Mouse (Mus musculus) MEL (cell line): ENCODE results near the gene Grm5. TPM values are rescaled to one million over a fixed set of nuclear protein-coding genes. Genes with fewer than 3 reads are reported as not detected.

Experiments used
- DNase-seq: peaks from one replicate; pipeline ENCODE4 v3.0.0; 2011; ENCODE audit warnings: low read depth, low spot score
- H3K27ac ChIP-seq: 2 replicates; pipeline ENCODE4 v1.5.1; 2012; ENCODE audit warnings: low read depth, mild to moderate bottlenecking, control low read depth, low read length, moderate library complexity; ENCODE audit not compliant: control insufficient read depth
- H3K27me3 ChIP-seq, 2 experiments: fragments of 150-350 bp in 1 of 2; sonication (generic) in 1 of 2; 2 replicates each; pipeline ENCODE4 v1.6.1; 2012; ENCODE audit warnings: low read length in 2 of 2, mild to moderate bottlenecking in 2 of 2, improper control_type of control experiment in 1 of 2, moderate library complexity in 1 of 2; ENCODE audit not compliant: insufficient read depth in 2 of 2, control insufficient read depth in 1 of 2
- H3K36me3 ChIP-seq, 2 experiments: 2 replicates each; pipeline ENCODE4 v1.6.1; 2012 to 2014; ENCODE audit warnings: low read length in 2 of 2, improper control_type of control experiment in 1 of 2, inconsistent platforms in 1 of 2, mild to moderate bottlenecking in 1 of 2; ENCODE audit not compliant: insufficient read depth in 2 of 2, control insufficient read depth in 1 of 2
- H3K4me1 ChIP-seq, 2 experiments: fragments of 150-350 bp in 1 of 2; sonication (generic) in 1 of 2; 2 replicates each; pipeline ENCODE4 v1.6.1; 2012; ENCODE audit warnings: low read length in 2 of 2, improper control_type of control experiment in 1 of 2, mild to moderate bottlenecking in 1 of 2; ENCODE audit not compliant: insufficient read depth in 2 of 2, control insufficient read depth in 1 of 2
- H3K4me3 ChIP-seq, 2 experiments: fragments of 150-350 bp in 1 of 2; sonication (generic) in 1 of 2; 2 replicates each; pipeline ENCODE4 v1.5.1; 2012; ENCODE audit warnings: low read depth in 2 of 2, low read length in 2 of 2, mild to moderate bottlenecking in 2 of 2, moderate library complexity in 2 of 2, control low read depth in 1 of 2, improper control_type of control experiment in 1 of 2; ENCODE audit not compliant: control insufficient read depth in 1 of 2, insufficient read depth in 1 of 2
- H3K79me2 ChIP-seq: 2 replicates; pipeline ENCODE4 v1.6.1; 2012; ENCODE audit warnings: mild to moderate bottlenecking, low read length, moderate library complexity; ENCODE audit not compliant: control insufficient read depth, poor library complexity, insufficient read depth
- H3K9ac ChIP-seq: 2 replicates; pipeline ENCODE4 v1.6.1; 2012; ENCODE audit warnings: low read depth, mild to moderate bottlenecking, control low read depth, low read length, moderate library complexity; ENCODE audit not compliant: control insufficient read depth, poor library complexity, severe bottlenecking
- H3K9me3 ChIP-seq: fragments of 150-350 bp; sonication (generic); replicated peaks from 2 replicates; pipeline ENCODE4 v1.6.1; 2012; ENCODE audit warnings: mild to moderate bottlenecking, low read length, improper control_type of control experiment, moderate library complexity; ENCODE audit not compliant: insufficient read depth
- BHLHE40 ChIP-seq: IDR thresholded peaks from 2 replicates; pipeline ENCODE4 v1.6.1; 2012; ENCODE audit warnings: low read depth, mild to moderate bottlenecking, inconsistent platforms, low read length, improper control_type of control experiment, borderline replicate concordance
- CHD2 ChIP-seq: IDR thresholded peaks from 2 replicates; pipeline ENCODE4 v1.6.1; 2011; ENCODE audit warnings: low read length, improper control_type of control experiment
- CTCF ChIP-seq, 3 experiments: IDR thresholded peaks in 2 of 3; conservative IDR thresholded peaks in 1 of 3; 2 replicates each; pipeline ENCODE4 v1.5.1; 2011 to 2012; ENCODE audit warnings: low read length in 3 of 3, low read depth in 2 of 3, mild to moderate bottlenecking in 2 of 3, improper control_type of control experiment in 1 of 3, inconsistent platforms in 1 of 3, mixed read lengths in 1 of 3, moderate library complexity in 1 of 3; ENCODE audit not compliant: control insufficient read depth in 1 of 3, insufficient read depth in 1 of 3, poor library complexity in 1 of 3, severe bottlenecking in 1 of 3
- E2F4 ChIP-seq: IDR thresholded peaks from 2 replicates; pipeline ENCODE4 v1.6.1; 2011; ENCODE audit warnings: low read depth, low read length, improper control_type of control experiment, borderline replicate concordance
- EP300 ChIP-seq, 2 experiments: IDR thresholded peaks; 2 replicates each; pipeline ENCODE4 v1.6.1; 2011; ENCODE audit warnings: improper control_type of control experiment in 2 of 2, low read length in 2 of 2, low read depth in 1 of 2, mild to moderate bottlenecking in 1 of 2
- ETS1 ChIP-seq: IDR thresholded peaks from 2 replicates; pipeline ENCODE4 v1.6.1; 2012; ENCODE audit warnings: low read depth, mild to moderate bottlenecking, inconsistent platforms, low read length, improper control_type of control experiment, moderate library complexity
- HCFC1 ChIP-seq: IDR thresholded peaks from 2 replicates; pipeline ENCODE4 v1.6.1; 2012; ENCODE audit warnings: low read depth, mild to moderate bottlenecking, inconsistent platforms, low read length, improper control_type of control experiment, moderate library complexity
- KAT2A ChIP-seq: conservative IDR thresholded peaks from 2 replicates; pipeline ENCODE4 v1.6.1; 2012; ENCODE audit warnings: low read depth, low read length, improper control_type of control experiment, inconsistent platforms
- MAFK ChIP-seq: IDR thresholded peaks from 2 replicates; pipeline ENCODE4 v1.6.1; 2011; ENCODE audit warnings: low read depth, mild to moderate bottlenecking, low read length, improper control_type of control experiment, borderline replicate concordance
- MEF2A ChIP-seq: IDR thresholded peaks from 2 replicates; pipeline ENCODE4 v1.6.1; 2014; ENCODE audit warnings: low read depth, mild to moderate bottlenecking, inconsistent platforms, low read length, improper control_type of control experiment; ENCODE audit not compliant: poor library complexity, insufficient replicate concordance, severe bottlenecking; ENCODE audit errors: extremely low read depth
- MYB ChIP-seq: IDR thresholded peaks from 2 replicates; pipeline ENCODE4 v1.6.1; 2011; ENCODE audit warnings: mild to moderate bottlenecking, low read depth, low read length, improper control_type of control experiment
- MYC ChIP-seq: IDR thresholded peaks from 2 replicates; pipeline ENCODE4 v1.6.1; 2011; ENCODE audit warnings: low read depth, mild to moderate bottlenecking, low read length, improper control_type of control experiment, moderate library complexity
- NELFE ChIP-seq: IDR thresholded peaks from 2 replicates; pipeline ENCODE4 v1.6.1; 2011; ENCODE audit warnings: low read depth, low read length, improper control_type of control experiment
- NRF1 ChIP-seq: IDR thresholded peaks from 2 replicates; pipeline ENCODE4 v1.6.1; 2014; ENCODE audit warnings: low read depth, mild to moderate bottlenecking, inconsistent platforms, low read length, improper control_type of control experiment, moderate library complexity; ENCODE audit not compliant: poor library complexity, insufficient read depth, severe bottlenecking
- POLR2A ChIP-seq, 2 experiments: IDR thresholded peaks; 2 replicates each; pipeline ENCODE4 v1.6.1; 2011 to 2012; ENCODE audit warnings: low read length in 2 of 2, mild to moderate bottlenecking in 2 of 2, control low read depth in 1 of 2, improper control_type of control experiment in 1 of 2, low read depth in 1 of 2, moderate library complexity in 1 of 2; ENCODE audit not compliant: control insufficient read depth in 1 of 2, insufficient read depth in 1 of 2, poor library complexity in 1 of 2
- POLR2AphosphoS2 ChIP-seq: IDR thresholded peaks from 2 replicates; pipeline ENCODE4 v1.6.1; 2011; ENCODE audit warnings: low read length, improper control_type of control experiment
- POLR2AphosphoS5 ChIP-seq: IDR thresholded peaks from 2 replicates; pipeline ENCODE4 v1.6.1; 2012; ENCODE audit warnings: low read depth, borderline replicate concordance, mild to moderate bottlenecking, inconsistent platforms, low read length, moderate library complexity, mixed read lengths
- RAD21 ChIP-seq: IDR thresholded peaks from 2 replicates; pipeline ENCODE4 v1.6.1; 2011; ENCODE audit warnings: mild to moderate bottlenecking, low read depth, low read length, improper control_type of control experiment
- RCOR1 ChIP-seq: IDR thresholded peaks from 2 replicates; pipeline ENCODE4 v1.6.1; 2012; ENCODE audit warnings: low read depth, mild to moderate bottlenecking, inconsistent platforms, low read length, improper control_type of control experiment
- SIN3A ChIP-seq: IDR thresholded peaks from 2 replicates; pipeline ENCODE4 v1.6.1; 2012; ENCODE audit warnings: low read length, improper control_type of control experiment, inconsistent platforms
- TAL1 ChIP-seq: IDR thresholded peaks from 2 replicates; pipeline ENCODE4 v1.6.1; 2012; ENCODE audit warnings: mild to moderate bottlenecking, inconsistent platforms, low read length, moderate library complexity, mixed read lengths
- TBP ChIP-seq: IDR thresholded peaks from 2 replicates; pipeline ENCODE4 v1.8.0; 2011; ENCODE audit warnings: low read depth, low read length, improper control_type of control experiment
- UBTF ChIP-seq: IDR thresholded peaks from 2 replicates; pipeline ENCODE4 v1.6.1; 2012; ENCODE audit warnings: low read depth, mild to moderate bottlenecking, inconsistent platforms, low read length, improper control_type of control experiment, moderate library complexity, borderline replicate concordance; ENCODE audit not compliant: insufficient read depth
- USF1 ChIP-seq: IDR thresholded peaks from 2 replicates; pipeline ENCODE4 v1.6.1; 2014; ENCODE audit warnings: low read depth, mild to moderate bottlenecking, inconsistent platforms, low read length, improper control_type of control experiment, moderate library complexity
- USF2 ChIP-seq, 2 experiments: IDR thresholded peaks; 2 replicates each; pipeline ENCODE4 v1.6.1; 2011 to 2012; ENCODE audit warnings: improper control_type of control experiment in 2 of 2, low read length in 2 of 2, borderline replicate concordance in 1 of 2, inconsistent platforms in 1 of 2, low read depth in 1 of 2, mild to moderate bottlenecking in 1 of 2; ENCODE audit not compliant: insufficient read depth in 1 of 2
- ZMIZ1 ChIP-seq: IDR thresholded peaks from 2 replicates; pipeline ENCODE4 v1.6.1; 2012; ENCODE audit warnings: low read depth, mild to moderate bottlenecking, inconsistent platforms, low read length, improper control_type of control experiment, moderate library complexity
- polyA plus RNA-seq, 2 experiments: library from polyadenylated mRNA; stranded (reverse) in 1 of 2; unstranded in 1 of 2; fragments of >175 nt in 1 of 2; fragments of >200 nt in 1 of 2; gene quantifications; 2 replicates each; pipeline versions ENCODE4 v1.2.1 to v1.2.4; 2012; ENCODE audit warnings: low replicate concordance in 2 of 2, low read depth in 1 of 2; ENCODE audit not compliant: insufficient read length in 2 of 2, insufficient read depth in 1 of 2, missing spikeins in 1 of 2
- total RNA-seq: library from RNA; depleted of rRNA; stranded (reverse); fragments of 300-350 nt; gene quantifications from 2 replicates; pipeline ENCODE4 v1.2.3, GENCODE M21; 2012

Gene Grm5
- total and polyA plus RNA-seq, 3 experiments, result 0.39 to 0.46 TPM; not detected in 1

DNA sequence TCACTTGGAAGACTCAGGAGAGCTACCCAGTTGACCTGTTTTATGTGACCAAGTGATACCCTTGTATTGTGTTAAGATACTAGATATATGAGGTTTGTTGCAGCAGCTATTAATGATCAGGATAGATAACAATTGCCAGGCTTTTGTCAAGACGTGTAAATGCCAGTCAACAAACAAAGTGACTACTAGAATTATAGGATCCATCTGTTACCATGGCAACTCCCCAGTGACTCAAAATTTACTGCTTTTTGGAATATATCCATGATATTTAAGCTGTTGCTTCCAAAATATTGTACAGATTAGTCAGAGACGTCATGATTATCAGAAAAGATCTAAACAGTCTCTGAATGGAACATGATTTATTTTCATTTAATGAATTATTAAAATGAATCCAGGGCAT is 399.5 kb downstream of the Grm5 start:
- no peaks in the 10 kb centered on the region for H3K79me2 ChIP-seq
- H3K9me3 ChIP-seq, result no peaks in the 10 kb centered on the region
- H3K27ac ChIP-seq, result no peak overlapping the region
- no peaks in the 10 kb centered on the region for H3K36me3 ChIP-seq
- DNase-seq, result no peak
- no peaks in the 10 kb centered on the region for H3K4me1 ChIP-seq
- H3K4me3 ChIP-seq, result no peak overlapping the region
- TF ChIP-seq E2F4, result no peak
- no peak for TF ChIP-seq TBP
- no peak for TF ChIP-seq ETS1
- TF ChIP-seq NRF1, result no peak
- no peak for TF ChIP-seq USF1
- TF ChIP-seq CTCF (IDR thresholded peaks at IDR 0.05 in 2 of 3, conservative IDR thresholded peaks at IDR 0.05 in 1 of 3; ENCODE audit: control insufficient read depth in 1 of 3, insufficient read depth in 1 of 3, low read depth in 2 of 3, low read length in 3 of 3, poor library complexity in 1 of 3, severe bottlenecking in 1 of 3), result no peak
- no peak for TF ChIP-seq BHLHE40
- no peak for TF ChIP-seq UBTF
- TF ChIP-seq MYB, result no peak
- no peak for TF ChIP-seq MEF2A
- no peak for TF ChIP-seq RCOR1
- TF ChIP-seq MYC, result no peak
- no peak for TF ChIP-seq KAT2A
- no peak for TF ChIP-seq USF2 (IDR thresholded peaks at IDR 0.05; ENCODE audit: borderline replicate concordance in 1 of 2, insufficient read depth in 1 of 2, low read depth in 1 of 2, low read length in 2 of 2)
- TF ChIP-seq RAD21, result no peak
- TF ChIP-seq TAL1, result no peak
- H3K9ac ChIP-seq, result no peak overlapping the region
- H3K27me3 ChIP-seq, result no peaks in the 10 kb centered on the region

DNA sequence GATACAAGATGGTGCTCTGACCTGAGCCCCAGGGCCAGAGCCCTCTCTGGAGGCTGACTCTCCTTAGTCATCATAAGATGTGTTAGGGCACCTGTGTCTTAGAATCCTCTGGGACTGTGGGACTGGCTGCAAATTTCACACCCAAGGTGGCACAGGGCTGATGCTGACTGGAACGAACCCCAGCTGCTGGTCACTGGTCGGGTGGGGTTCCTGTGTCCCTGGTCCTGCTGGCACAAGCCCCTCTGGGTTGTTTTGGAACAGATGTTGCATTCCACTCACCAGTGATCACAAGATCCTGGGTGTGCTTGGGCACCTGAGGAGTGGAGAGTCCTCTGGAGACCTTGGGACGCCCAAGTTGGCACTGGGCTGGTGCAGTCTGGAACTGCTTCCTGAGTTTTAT is 430.5 kb downstream of the Grm5 start:
- H3K4me3 ChIP-seq, result no peak overlapping the region
- no peaks in the 10 kb centered on the region for H3K79me2 ChIP-seq
- H3K4me1 ChIP-seq, result no peaks in the 10 kb centered on the region
- H3K36me3 ChIP-seq, result no peaks in the 10 kb centered on the region
- H3K27ac ChIP-seq, result no peak overlapping the region
- no peak for TF ChIP-seq HCFC1
- no peak for TF ChIP-seq MEF2A
- no peak for TF ChIP-seq POLR2AphosphoS5
- no peak for TF ChIP-seq POLR2A (IDR thresholded peaks at IDR 0.05; ENCODE audit: control insufficient read depth in 1 of 2, insufficient read depth in 1 of 2, low read depth in 1 of 2, low read length in 2 of 2, poor library complexity in 1 of 2)
- no peak for TF ChIP-seq TBP
- no peak for TF ChIP-seq SIN3A
- no peak for TF ChIP-seq EP300 (IDR thresholded peaks at IDR 0.05; ENCODE audit: low read depth in 1 of 2, low read length in 2 of 2)
- no peak for TF ChIP-seq TAL1
- TF ChIP-seq CHD2, result no peak
- no peak for TF ChIP-seq MAFK
- no peak for TF ChIP-seq ETS1
- TF ChIP-seq ZMIZ1, result no peak
- no peak for TF ChIP-seq NELFE
- no peak for TF ChIP-seq E2F4
- TF ChIP-seq CTCF (IDR thresholded peaks at IDR 0.05 in 2 of 3, conservative IDR thresholded peaks at IDR 0.05 in 1 of 3; ENCODE audit: control insufficient read depth in 1 of 3, insufficient read depth in 1 of 3, low read depth in 2 of 3, low read length in 3 of 3, poor library complexity in 1 of 3, severe bottlenecking in 1 of 3), result no peak
- TF ChIP-seq POLR2AphosphoS2, result no peak
- H3K27me3 ChIP-seq, result no peaks in the 10 kb centered on the region
- H3K9me3 ChIP-seq, result no peaks in the 10 kb centered on the region
- no peak for DNase-seq
- no peak overlapping the region for H3K9ac ChIP-seq
